Mouse (Mus musculus): ENCODE measurements around the gene Ublcp1. TPM values are rescaled to one million over a fixed set of nuclear protein-coding genes. Genes with fewer than 3 reads are reported as not detected.
"Not testable (repeated sequence)": the region's sequence is repeated elsewhere in the genome, so short reads cannot be mapped to it uniquely, and the experiment has no call there.

Gene Ublcp1
- polyA plus RNA-seq, 1 experiment = 17.7 TPM

DNA sequence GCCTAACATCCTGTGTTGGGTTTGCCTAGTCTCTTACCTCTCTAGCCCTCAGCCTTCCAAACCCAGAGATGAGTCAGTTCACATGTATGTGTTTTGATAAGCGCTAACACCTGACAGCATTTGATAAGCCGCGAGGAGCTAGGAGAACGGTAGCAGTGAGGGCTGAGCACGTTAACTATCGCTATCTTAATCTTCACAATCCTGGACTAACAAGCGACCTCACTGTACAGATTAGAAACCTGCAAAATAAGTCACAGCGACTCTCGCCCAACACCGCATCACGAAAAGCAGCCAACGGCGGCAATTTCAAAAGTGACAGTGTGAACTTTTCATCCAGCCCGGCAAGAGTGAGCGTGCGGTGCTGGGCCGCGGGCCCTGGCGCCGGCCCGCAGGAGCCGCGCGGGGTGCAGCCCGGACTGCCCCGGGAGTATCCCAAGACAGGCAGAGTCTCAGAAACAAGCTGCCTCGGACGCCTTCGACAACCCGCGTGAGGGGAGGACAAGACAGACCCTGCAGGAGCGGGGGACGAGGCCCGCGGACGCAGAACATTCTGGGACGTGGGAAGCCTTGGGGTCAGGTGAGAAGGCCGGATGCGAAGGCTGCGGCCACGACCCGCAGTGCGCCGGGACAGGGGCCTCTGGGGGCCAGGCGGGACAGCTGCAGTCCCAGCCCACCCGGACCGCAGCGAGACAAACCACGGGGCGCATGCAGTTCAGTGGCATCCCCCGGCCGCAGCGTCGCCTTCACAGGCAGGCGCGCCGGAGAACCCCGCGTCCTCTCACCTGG, 459 bp downstream of the Ublcp1 start:
- H3K79me2 ChIP-seq (ENCODE audit: control insufficient read depth, insufficient read depth) = peaks cover 15% of the 10 kb centered on the region
- no peaks in the 10 kb centered on the region for H3K27me3 ChIP-seq (ENCODE audit: control insufficient read depth, insufficient read depth, insufficient read length)
- TF ChIP-seq MYOG (IDR thresholded peaks at IDR 0.05; ENCODE audit: control insufficient read depth, extremely low read depth, insufficient read length) (no peak), CTCF (IDR thresholded peaks at IDR 0.05; ENCODE audit: control insufficient read depth, insufficient read depth, insufficient read length) (no peak), CEBPB (IDR thresholded peaks at IDR 0.05; ENCODE audit: low read depth) (no peak), MYOD1 (IDR thresholded peaks at IDR 0.05; ENCODE audit: control insufficient read depth, insufficient read length, low read depth) (no peak), FOSL1 (IDR thresholded peaks at IDR 0.05; ENCODE audit: insufficient read depth, low read length, poor library complexity, severe bottlenecking) (no peak), USF1 (IDR thresholded peaks at IDR 0.05; ENCODE audit: low read depth) (no peak), MAX (IDR thresholded peaks at IDR 0.05) (no peak)
- H3ac ChIP-seq (ENCODE audit: control insufficient read depth, insufficient read length, low read depth) = peak overlapping the region; percentile 98
- peaks cover 4% of the 10 kb centered on the region for H3K79me3 ChIP-seq (ENCODE audit: low read depth)
- H3K4me3 ChIP-seq (ENCODE audit: insufficient read depth, poor library complexity, severe bottlenecking) = peak overlapping the region; percentile 76
- H3K36me3 ChIP-seq (ENCODE audit: control insufficient read depth, insufficient read depth) = peaks cover 8% of the 10 kb centered on the region

DNA sequence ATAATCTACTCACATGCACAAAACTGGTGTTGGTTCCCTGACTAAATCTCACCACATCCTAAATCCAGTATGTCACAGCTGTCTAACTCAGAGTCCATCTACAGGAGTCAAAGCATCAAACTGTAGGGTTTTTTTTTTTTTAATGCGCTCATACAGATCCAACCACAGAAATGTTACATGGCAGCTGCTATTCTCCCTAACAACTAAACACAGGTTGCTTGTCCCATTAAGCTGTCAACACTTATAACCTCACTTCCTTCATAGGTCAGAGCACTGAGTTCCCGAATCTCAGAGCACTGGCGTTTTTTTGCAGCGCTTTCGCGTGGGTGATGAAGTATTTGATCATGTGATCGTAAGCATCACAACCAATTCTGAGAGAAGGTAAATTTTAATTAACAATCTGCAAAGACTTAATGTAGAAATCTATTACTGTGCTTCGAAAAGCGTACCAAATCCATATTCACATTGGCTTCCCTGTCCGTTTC, 1.9 kb downstream of the Ublcp1 start:
- Histone ChIP-seq H3K79me2 (ENCODE audit: control insufficient read depth, insufficient read depth) (peaks cover 15% of the 10 kb centered on the region), H3K4me3 (ENCODE audit: insufficient read depth, poor library complexity, severe bottlenecking) (no peak overlapping the region), H3K27me3 (ENCODE audit: control insufficient read depth, insufficient read depth, insufficient read length) (no peaks in the 10 kb centered on the region), H3K79me3 (ENCODE audit: low read depth) (peaks cover 4% of the 10 kb centered on the region), H3ac (ENCODE audit: control insufficient read depth, insufficient read length, low read depth) (no peak overlapping the region), H3K36me3 (ENCODE audit: control insufficient read depth, insufficient read depth) (peaks cover 20% of the 10 kb centered on the region)
- TF ChIP-seq USF1 (IDR thresholded peaks at IDR 0.05; ENCODE audit: low read depth) (peak; percentile 50), MYOD1 (IDR thresholded peaks at IDR 0.05; ENCODE audit: control insufficient read depth, insufficient read length, low read depth) (peak; percentile 80), CTCF (IDR thresholded peaks at IDR 0.05; ENCODE audit: control insufficient read depth, insufficient read depth, insufficient read length) (no peak)

DNA sequence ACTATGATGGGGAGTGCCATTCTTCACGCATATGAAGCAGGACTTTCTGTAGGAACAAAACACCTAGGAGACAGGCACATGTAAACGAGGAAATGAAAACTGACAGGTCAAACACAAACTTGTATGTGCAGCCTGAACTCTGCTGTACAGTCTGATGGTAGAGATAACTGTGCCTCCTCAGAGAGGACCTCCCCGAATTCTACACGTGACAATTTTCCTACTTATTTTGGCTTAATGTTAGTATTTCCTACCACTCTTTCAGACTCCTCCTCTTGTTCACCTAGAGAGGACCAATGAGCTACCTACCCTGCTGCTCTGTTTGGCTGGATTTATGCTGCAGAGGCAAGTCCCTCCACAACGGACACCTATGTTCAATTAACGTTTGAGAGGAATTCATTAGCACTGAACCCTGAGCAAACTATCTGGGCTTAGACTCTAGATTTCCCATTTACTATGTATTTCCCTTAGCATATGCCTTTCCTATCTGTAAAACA, 3.3 kb downstream of the Ublcp1 start:
- no peak for TF ChIP-seq MYOG (IDR thresholded peaks at IDR 0.05; ENCODE audit: control insufficient read depth, extremely low read depth, insufficient read length)
- TF ChIP-seq MAX (IDR thresholded peaks at IDR 0.05) = no peak
- TF ChIP-seq CTCF (IDR thresholded peaks at IDR 0.05; ENCODE audit: control insufficient read depth, insufficient read depth, insufficient read length) = no peak
- TF ChIP-seq FOSL1 (IDR thresholded peaks at IDR 0.05; ENCODE audit: insufficient read depth, low read length, poor library complexity, severe bottlenecking) = no peak
- no peak for TF ChIP-seq CEBPB (IDR thresholded peaks at IDR 0.05; ENCODE audit: low read depth)
- TF ChIP-seq MYOD1 (IDR thresholded peaks at IDR 0.05; ENCODE audit: control insufficient read depth, insufficient read length, low read depth) = no peak
- no peak for TF ChIP-seq USF1 (IDR thresholded peaks at IDR 0.05; ENCODE audit: low read depth)
- Histone ChIP-seq H3K27me3 (ENCODE audit: control insufficient read depth, insufficient read depth, insufficient read length) (no peaks in the 10 kb centered on the region), H3K36me3 (ENCODE audit: control insufficient read depth, insufficient read depth) (peaks cover 24% of the 10 kb centered on the region), H3K4me3 (ENCODE audit: insufficient read depth, poor library complexity, severe bottlenecking) (no peak overlapping the region), H3ac (ENCODE audit: control insufficient read depth, insufficient read length, low read depth) (no peak overlapping the region), H3K79me3 (ENCODE audit: low read depth) (peaks cover 4% of the 10 kb centered on the region), H3K79me2 (ENCODE audit: control insufficient read depth, insufficient read depth) (peaks cover 15% of the 10 kb centered on the region)

DNA sequence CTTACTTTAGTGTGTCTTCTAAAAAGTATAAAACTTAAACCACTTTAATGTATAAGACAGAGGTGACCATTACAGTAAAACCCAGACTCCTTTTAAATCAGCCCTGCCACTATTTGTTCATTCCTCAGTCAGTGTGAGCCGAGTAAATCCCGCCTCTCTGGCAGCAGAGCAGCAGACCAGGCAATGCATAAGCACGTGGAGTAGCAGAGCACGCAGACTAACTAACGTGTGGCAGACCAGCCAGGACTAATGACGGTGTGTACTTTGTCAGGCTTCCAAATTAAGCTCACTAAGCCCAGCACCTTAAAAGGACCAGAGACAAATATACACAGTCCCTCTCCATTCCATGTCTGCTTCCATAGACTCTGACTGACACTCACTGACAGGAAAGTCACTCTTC, 8.8 kb downstream of the Ublcp1 start:
- Histone ChIP-seq H3K79me3 (ENCODE audit: low read depth) (no peaks in the 10 kb centered on the region), H3K79me2 (ENCODE audit: control insufficient read depth, insufficient read depth) (no peaks in the 10 kb centered on the region), H3K4me3 (ENCODE audit: insufficient read depth, poor library complexity, severe bottlenecking) (no peak overlapping the region), H3K36me3 (ENCODE audit: control insufficient read depth, insufficient read depth) (peaks cover 64% of the 10 kb centered on the region), H3ac (ENCODE audit: control insufficient read depth, insufficient read length, low read depth) (no peak overlapping the region), H3K27me3 (ENCODE audit: control insufficient read depth, insufficient read depth, insufficient read length) (no peaks in the 10 kb centered on the region)
- TF ChIP-seq MAX (IDR thresholded peaks at IDR 0.05) (no peak), MYOD1 (IDR thresholded peaks at IDR 0.05; ENCODE audit: control insufficient read depth, insufficient read length, low read depth) (no peak), USF1 (IDR thresholded peaks at IDR 0.05; ENCODE audit: low read depth) (no peak), CEBPB (IDR thresholded peaks at IDR 0.05; ENCODE audit: low read depth) (no peak), CTCF (IDR thresholded peaks at IDR 0.05; ENCODE audit: control insufficient read depth, insufficient read depth, insufficient read length) (no peak), FOSL1 (IDR thresholded peaks at IDR 0.05; ENCODE audit: insufficient read depth, low read length, poor library complexity, severe bottlenecking) (no peak), MYOG (IDR thresholded peaks at IDR 0.05; ENCODE audit: control insufficient read depth, extremely low read depth, insufficient read length) (no peak)

DNA sequence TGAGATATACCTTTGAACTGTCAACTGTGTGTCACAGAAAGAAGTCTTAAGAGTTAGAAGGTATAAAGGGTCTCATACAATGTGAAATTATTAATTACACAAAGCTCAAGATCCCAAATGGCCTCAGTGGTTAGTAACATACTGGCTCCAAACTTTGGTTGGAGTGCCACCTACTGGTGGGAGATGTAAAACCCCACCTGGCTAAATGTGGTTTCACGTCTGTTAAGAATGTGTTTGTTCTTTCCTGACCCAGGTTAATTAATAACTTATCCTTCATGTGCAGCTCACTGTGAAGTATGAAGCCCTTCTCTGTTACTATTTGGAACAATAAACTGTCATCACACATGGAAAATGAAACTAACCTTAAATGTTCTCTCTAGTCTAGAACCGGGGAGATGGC, 16.9 kb downstream of the Ublcp1 start:
- peaks cover 34% of the 10 kb centered on the region for H3K36me3 ChIP-seq (ENCODE audit: control insufficient read depth, insufficient read depth)
- no peak for TF ChIP-seq MAX (IDR thresholded peaks at IDR 0.05)
- TF ChIP-seq MYOG (IDR thresholded peaks at IDR 0.05; ENCODE audit: control insufficient read depth, extremely low read depth, insufficient read length) = no peak
- TF ChIP-seq USF1 (IDR thresholded peaks at IDR 0.05; ENCODE audit: low read depth) = no peak
- TF ChIP-seq FOSL1 (IDR thresholded peaks at IDR 0.05; ENCODE audit: insufficient read depth, low read length, poor library complexity, severe bottlenecking) = no peak
- TF ChIP-seq CTCF (IDR thresholded peaks at IDR 0.05; ENCODE audit: control insufficient read depth, insufficient read depth, insufficient read length) = no peak
- TF ChIP-seq MYOD1 (IDR thresholded peaks at IDR 0.05; ENCODE audit: control insufficient read depth, insufficient read length, low read depth) = no peak
- TF ChIP-seq CEBPB (IDR thresholded peaks at IDR 0.05; ENCODE audit: low read depth) = no peak
- H3K4me3 ChIP-seq (ENCODE audit: insufficient read depth, poor library complexity, severe bottlenecking) = no peak overlapping the region
- no peak overlapping the region for H3ac ChIP-seq (ENCODE audit: control insufficient read depth, insufficient read length, low read depth)
- no peaks in the 10 kb centered on the region for H3K79me2 ChIP-seq (ENCODE audit: control insufficient read depth, insufficient read depth)
- H3K79me3 ChIP-seq (ENCODE audit: low read depth) = no peaks in the 10 kb centered on the region
- H3K27me3 ChIP-seq (ENCODE audit: control insufficient read depth, insufficient read depth, insufficient read length) = no peaks in the 10 kb centered on the region

DNA sequence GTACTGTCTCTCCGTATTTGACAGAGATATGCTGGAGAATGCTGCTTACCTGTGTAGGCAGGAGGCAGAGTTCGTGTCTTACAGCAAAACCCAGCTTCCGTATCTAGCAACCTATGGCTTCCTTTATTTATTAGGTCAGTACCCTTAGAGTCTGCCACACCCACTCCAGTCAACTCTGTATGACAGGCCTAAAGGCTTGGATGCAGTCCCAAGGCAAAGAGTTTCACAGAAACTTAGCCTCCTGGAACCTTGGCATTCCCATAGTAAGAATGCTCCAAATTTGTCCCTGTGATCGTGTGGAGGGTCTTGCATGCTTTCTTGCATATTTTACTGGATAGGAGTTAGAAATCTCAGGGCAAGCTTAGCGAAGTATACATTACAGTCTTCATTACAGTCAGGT, 18.3 kb downstream of the Ublcp1 start:
- H3K4me3 ChIP-seq (ENCODE audit: insufficient read depth, poor library complexity, severe bottlenecking); H3ac ChIP-seq (ENCODE audit: control insufficient read depth, insufficient read length, low read depth); H3K27me3 ChIP-seq (ENCODE audit: control insufficient read depth, insufficient read depth, insufficient read length); H3K79me2 ChIP-seq (ENCODE audit: control insufficient read depth, insufficient read depth); H3K79me3 ChIP-seq (ENCODE audit: low read depth): not testable (repeated sequence)
- peaks cover 20% of the 10 kb centered on the region for H3K36me3 ChIP-seq (ENCODE audit: control insufficient read depth, insufficient read depth)
